Mouse (Mus musculus): ENCODE data around the gene Fam168b. TPM values are rescaled to one million over a fixed set of nuclear protein-coding genes. Genes with fewer than 3 reads are reported as not detected.

Gene Fam168b
- polyA plus RNA-seq, 1 experiment = 37.7 TPM

- Histone ChIP-seq H3ac (ENCODE audit: control insufficient read depth, insufficient read length) (no peak overlapping the region), H3K27me3 (ENCODE audit: control insufficient read depth, insufficient read depth, insufficient read length) (no peaks in the 10 kb centered on the region), H3K79me2 (ENCODE audit: control insufficient read depth, insufficient read depth) (peaks cover 68% of the 10 kb centered on the region), H3K4me2 (ENCODE audit: low read depth) (no peak overlapping the region), H3K4me3 (no peak overlapping the region), H3K36me3 (ENCODE audit: control insufficient read depth, insufficient read depth) (peaks cover 5% of the 10 kb centered on the region)
- TF ChIP-seq MAX (IDR thresholded peaks at IDR 0.05; ENCODE audit: low read depth) (no peak), TCF3 (IDR thresholded peaks at IDR 0.05; ENCODE audit: insufficient read length, low read depth) (no peak), USF1 (IDR thresholded peaks at IDR 0.05; ENCODE audit: low read depth) (no peak), MYOD1 (IDR thresholded peaks at IDR 0.05; ENCODE audit: control insufficient read depth in 1 of 3, insufficient read length in 2 of 3, low read depth in 2 of 3) (no peak), E2F4 (IDR thresholded peaks at IDR 0.05; ENCODE audit: insufficient read depth) (no peak), POLR2A (IDR thresholded peaks at IDR 0.05; ENCODE audit: insufficient read length, low read depth) (no peak), SRF (IDR thresholded peaks at IDR 0.05; ENCODE audit: control insufficient read depth, insufficient read length, low read depth) (no peak), POLR2AphosphoS2 (IDR thresholded peaks at IDR 0.05; ENCODE audit: insufficient read length, low read depth) (no peak), CEBPB (IDR thresholded peaks at IDR 0.05; ENCODE audit: insufficient read depth, poor library complexity, severe bottlenecking) (no peak), TCF12 (IDR thresholded peaks at IDR 0.05; ENCODE audit: insufficient read depth, poor library complexity, severe bottlenecking) (no peak), MYOG (IDR thresholded peaks at IDR 0.05; ENCODE audit: control insufficient read depth in 1 of 3, insufficient read depth in 1 of 3, insufficient read length in 2 of 3, low read depth in 2 of 3) (no peak), REST (IDR thresholded peaks at IDR 0.05; ENCODE audit: insufficient read depth, insufficient read length) (no peak)
Measured at GRCm38 (mm10) chr1:34855056-34855739, 12.3 kb upstream of the Fam168b start.

GRCm38 (mm10) chr1:34853786-34854185, 10.9 kb upstream of the Fam168b start:
- no peak overlapping the region for H3K4me3 ChIP-seq
- H3K4me2 ChIP-seq (ENCODE audit: low read depth) = no peak overlapping the region
- peaks cover 68% of the 10 kb centered on the region for H3K79me2 ChIP-seq (ENCODE audit: control insufficient read depth, insufficient read depth)
- TF ChIP-seq MYOD1 (IDR thresholded peaks at IDR 0.05; ENCODE audit: control insufficient read depth in 1 of 3, insufficient read length in 2 of 3, low read depth in 2 of 3) (no peak), SRF (IDR thresholded peaks at IDR 0.05; ENCODE audit: control insufficient read depth, insufficient read length, low read depth) (no peak), MAX (IDR thresholded peaks at IDR 0.05; ENCODE audit: low read depth) (no peak), POLR2AphosphoS2 (IDR thresholded peaks at IDR 0.05; ENCODE audit: insufficient read length, low read depth) (no peak), E2F4 (IDR thresholded peaks at IDR 0.05; ENCODE audit: insufficient read depth) (no peak), TCF3 (IDR thresholded peaks at IDR 0.05; ENCODE audit: insufficient read length, low read depth) (no peak), CEBPB (IDR thresholded peaks at IDR 0.05; ENCODE audit: insufficient read depth, poor library complexity, severe bottlenecking) (no peak), MYOG (IDR thresholded peaks at IDR 0.05; ENCODE audit: control insufficient read depth in 1 of 3, insufficient read depth in 1 of 3, insufficient read length in 2 of 3, low read depth in 2 of 3) (no peak), TCF12 (IDR thresholded peaks at IDR 0.05; ENCODE audit: insufficient read depth, poor library complexity, severe bottlenecking) (no peak), REST (IDR thresholded peaks at IDR 0.05; ENCODE audit: insufficient read depth, insufficient read length) (no peak), POLR2A (IDR thresholded peaks at IDR 0.05; ENCODE audit: insufficient read length, low read depth) (no peak), USF1 (IDR thresholded peaks at IDR 0.05; ENCODE audit: low read depth) (no peak)
- H3K27me3 ChIP-seq (ENCODE audit: control insufficient read depth, insufficient read depth, insufficient read length) = no peaks in the 10 kb centered on the region
- H3ac ChIP-seq (ENCODE audit: control insufficient read depth, insufficient read length) = no peak overlapping the region
- H3K36me3 ChIP-seq (ENCODE audit: control insufficient read depth, insufficient read depth) = peaks cover 4% of the 10 kb centered on the region

- Histone ChIP-seq H3ac (ENCODE audit: control insufficient read depth, insufficient read length) (no peak overlapping the region), H3K4me3 (peak overlapping the region; percentile 58), H3K27me3 (ENCODE audit: control insufficient read depth, insufficient read depth, insufficient read length) (no peaks in the 10 kb centered on the region), H3K79me2 (ENCODE audit: control insufficient read depth, insufficient read depth) (peaks cover 58% of the 10 kb centered on the region), H3K36me3 (ENCODE audit: control insufficient read depth, insufficient read depth) (peaks cover 3% of the 10 kb centered on the region), H3K4me2 (ENCODE audit: low read depth) (peak overlapping the region; percentile 93)
- no peak for TF ChIP-seq USF1 (IDR thresholded peaks at IDR 0.05; ENCODE audit: low read depth)
- no peak for TF ChIP-seq POLR2A (IDR thresholded peaks at IDR 0.05; ENCODE audit: insufficient read length, low read depth)
- no peak for TF ChIP-seq SRF (IDR thresholded peaks at IDR 0.05; ENCODE audit: control insufficient read depth, insufficient read length, low read depth)
- no peak for TF ChIP-seq E2F4 (IDR thresholded peaks at IDR 0.05; ENCODE audit: insufficient read depth)
- no peak for TF ChIP-seq MYOD1 (IDR thresholded peaks at IDR 0.05; ENCODE audit: control insufficient read depth in 1 of 3, insufficient read length in 2 of 3, low read depth in 2 of 3)
- TF ChIP-seq MAX (IDR thresholded peaks at IDR 0.05; ENCODE audit: low read depth) = no peak
- TF ChIP-seq REST (IDR thresholded peaks at IDR 0.05; ENCODE audit: insufficient read depth, insufficient read length) = no peak
- no peak for TF ChIP-seq TCF3 (IDR thresholded peaks at IDR 0.05; ENCODE audit: insufficient read length, low read depth)
- no peak for TF ChIP-seq TCF12 (IDR thresholded peaks at IDR 0.05; ENCODE audit: insufficient read depth, poor library complexity, severe bottlenecking)
- no peak for TF ChIP-seq MYOG (IDR thresholded peaks at IDR 0.05; ENCODE audit: control insufficient read depth in 1 of 3, insufficient read depth in 1 of 3, insufficient read length in 2 of 3, low read depth in 2 of 3)
- TF ChIP-seq CEBPB (IDR thresholded peaks at IDR 0.05; ENCODE audit: insufficient read depth, poor library complexity, severe bottlenecking) = no peak
- TF ChIP-seq POLR2AphosphoS2 (IDR thresholded peaks at IDR 0.05; ENCODE audit: insufficient read length, low read depth) = no peak
Measured at GRCm38 (mm10) chr1:34852116-34852878, 9.4 kb upstream of the Fam168b start.

- H3K4me2 ChIP-seq (ENCODE audit: low read depth) = peak overlapping the region; percentile 93
- peak overlapping the region; percentile 58 for H3K4me3 ChIP-seq
- no peak overlapping the region for H3ac ChIP-seq (ENCODE audit: control insufficient read depth, insufficient read length)
- H3K27me3 ChIP-seq (ENCODE audit: control insufficient read depth, insufficient read depth, insufficient read length) = no peaks in the 10 kb centered on the region
- peaks cover 52% of the 10 kb centered on the region for H3K79me2 ChIP-seq (ENCODE audit: control insufficient read depth, insufficient read depth)
- peaks cover 3% of the 10 kb centered on the region for H3K36me3 ChIP-seq (ENCODE audit: control insufficient read depth, insufficient read depth)
- no peak for TF ChIP-seq E2F4 (IDR thresholded peaks at IDR 0.05; ENCODE audit: insufficient read depth)
- TF ChIP-seq USF1 (IDR thresholded peaks at IDR 0.05; ENCODE audit: low read depth) = no peak
- TF ChIP-seq POLR2AphosphoS2 (IDR thresholded peaks at IDR 0.05; ENCODE audit: insufficient read length, low read depth) = no peak
- no peak for TF ChIP-seq TCF3 (IDR thresholded peaks at IDR 0.05; ENCODE audit: insufficient read length, low read depth)
- TF ChIP-seq MYOG (IDR thresholded peaks at IDR 0.05; ENCODE audit: control insufficient read depth in 1 of 3, insufficient read depth in 1 of 3, insufficient read length in 2 of 3, low read depth in 2 of 3) = no peak
- no peak for TF ChIP-seq REST (IDR thresholded peaks at IDR 0.05; ENCODE audit: insufficient read depth, insufficient read length)
- peak; percentile 29 for TF ChIP-seq POLR2A (IDR thresholded peaks at IDR 0.05; ENCODE audit: insufficient read length, low read depth)
- no peak for TF ChIP-seq CEBPB (IDR thresholded peaks at IDR 0.05; ENCODE audit: insufficient read depth, poor library complexity, severe bottlenecking)
- no peak for TF ChIP-seq TCF12 (IDR thresholded peaks at IDR 0.05; ENCODE audit: insufficient read depth, poor library complexity, severe bottlenecking)
Measured at GRCm38 (mm10) chr1:34851562-34851961, 8.7 kb upstream of the Fam168b start.

Measured in myocyte (in vitro differentiated cells).